Mouse (Mus musculus): ENCODE results near the gene Tcte2.
"Not testable (repeated sequence)": the region's sequence is repeated elsewhere in the genome, so short reads cannot be mapped to it uniquely, and the experiment has no call there.

Gene Tcte2

DNA sequence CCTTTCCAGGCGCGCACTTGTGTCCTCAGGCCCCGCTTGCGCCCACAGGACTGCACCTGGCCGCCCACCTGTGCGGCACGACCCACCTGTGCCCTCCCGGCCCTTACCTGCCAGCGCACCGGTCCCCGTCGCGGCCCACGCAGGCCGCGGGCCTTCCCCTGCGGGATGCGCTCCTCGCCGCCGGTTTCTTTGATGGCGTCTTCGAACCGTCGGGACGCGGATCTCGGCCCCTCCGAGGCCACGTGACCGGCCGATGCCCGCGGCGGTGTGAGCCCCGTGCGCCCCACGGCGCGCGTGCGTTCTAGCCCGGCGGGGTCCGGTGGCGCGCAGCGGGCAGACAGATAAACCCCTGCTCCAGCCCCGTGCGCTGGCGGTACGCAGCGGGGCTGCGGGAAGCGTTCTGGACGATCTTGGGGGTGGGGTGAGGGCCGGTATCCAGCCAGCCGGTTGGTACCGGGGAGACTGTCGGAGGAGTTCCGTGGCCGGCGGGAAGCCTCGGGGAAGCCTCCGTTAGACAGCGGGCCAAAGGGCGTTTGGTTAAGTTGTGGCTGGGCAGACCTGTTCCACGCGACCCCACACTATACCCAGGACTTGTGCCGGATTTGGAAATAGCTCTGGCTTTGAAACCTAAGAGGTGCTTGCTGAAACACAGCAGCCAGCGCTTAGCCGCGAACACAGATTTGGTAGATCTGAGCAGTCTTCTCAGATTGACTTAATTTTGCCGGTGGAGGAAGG lies at the start of gene Tcte2:
TSS of gene Tcte2 (minus strand) at position 647 of the 735 bp plus-strand sequence.
- DNase-seq = peak; percentile 40

DNA sequence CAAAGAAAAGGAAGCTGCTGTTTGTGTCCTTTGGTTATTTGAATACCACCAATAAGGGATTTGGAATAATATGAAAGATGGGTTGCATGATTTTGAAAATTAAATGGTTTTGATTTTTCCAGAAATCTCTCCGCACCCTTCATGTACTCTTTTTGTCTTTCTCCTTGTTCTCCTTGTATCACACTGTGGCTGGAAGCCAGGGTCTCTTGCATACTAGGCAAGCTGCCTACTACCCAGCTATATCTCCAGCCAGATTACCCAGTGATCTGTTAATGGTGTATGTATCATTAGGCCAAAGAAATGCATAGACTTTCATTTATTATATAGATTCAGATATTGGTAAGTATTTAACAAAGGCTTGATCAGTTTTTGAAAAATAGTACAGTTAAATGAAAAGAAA lies 44.4 kb upstream of the Tcte2 start:
- no peak for DNase-seq

DNA sequence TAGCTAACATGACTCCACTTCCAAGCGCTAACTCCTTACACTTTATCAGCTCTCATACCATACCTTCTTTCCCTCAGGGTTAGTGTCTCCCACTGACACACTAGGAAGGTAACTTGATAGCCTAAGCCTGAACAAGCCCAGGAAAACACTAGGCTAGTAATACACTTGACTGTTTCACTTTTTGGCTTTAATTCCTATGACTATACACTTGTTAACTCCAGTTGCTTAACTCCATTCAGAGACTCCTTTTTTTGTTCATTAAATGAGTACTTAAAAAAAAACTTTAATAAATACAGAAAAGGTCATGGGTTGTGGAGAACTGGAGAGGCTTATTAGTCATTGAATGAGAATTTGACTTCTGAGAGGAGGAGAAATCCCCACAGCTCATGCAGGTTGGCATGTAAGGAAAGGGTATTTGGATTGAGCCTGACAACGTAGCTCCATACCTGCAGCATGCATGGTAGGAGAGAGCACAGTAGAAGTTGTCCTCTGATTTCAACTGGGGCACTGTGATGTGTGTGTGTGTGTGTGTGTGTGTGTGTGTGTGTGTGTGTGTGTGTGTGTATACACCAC lies 41.3 kb upstream of the Tcte2 start:
- no peak for DNase-seq

DNA sequence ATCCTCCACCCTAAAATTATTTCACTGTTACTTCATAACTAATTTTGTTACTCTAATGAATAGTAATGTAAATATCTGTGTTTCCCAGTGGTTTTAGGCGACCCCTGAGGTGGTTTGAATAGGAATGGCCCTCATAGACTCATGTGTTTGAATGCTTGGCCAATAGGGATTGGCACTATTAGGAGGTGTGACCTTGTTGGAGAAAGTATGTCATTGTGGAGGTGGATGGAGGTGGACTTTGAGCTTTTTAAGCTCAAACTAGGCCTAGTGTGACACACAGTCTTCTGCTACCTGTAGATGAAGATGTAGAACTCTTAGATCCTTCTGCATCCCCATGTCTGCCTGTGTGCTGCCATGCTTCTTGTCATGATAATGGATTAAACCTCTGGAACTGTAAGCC lies 36.1 kb upstream of the Tcte2 start:
- no peak for DNase-seq

DNA sequence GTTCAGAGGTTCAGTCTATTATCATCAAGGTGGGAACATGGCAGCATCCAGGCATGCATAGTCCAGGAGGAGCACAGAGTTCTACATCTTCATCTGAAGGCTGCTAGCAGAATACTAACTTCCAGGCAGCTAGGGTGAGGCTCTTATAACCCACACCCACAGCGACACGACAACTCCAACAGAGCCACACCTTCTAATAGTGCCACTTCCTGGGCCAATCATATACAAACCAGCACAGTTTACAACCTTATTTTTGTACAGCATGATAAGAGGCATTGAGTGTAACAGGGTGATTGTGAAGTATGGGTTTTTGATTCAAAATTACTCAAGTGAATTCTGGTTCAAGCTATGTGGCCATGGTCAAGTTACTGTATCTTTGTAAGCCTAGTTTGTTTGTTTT lies 28.4 kb upstream of the Tcte2 start:
- not testable (repeated sequence) for DNase-seq

DNA sequence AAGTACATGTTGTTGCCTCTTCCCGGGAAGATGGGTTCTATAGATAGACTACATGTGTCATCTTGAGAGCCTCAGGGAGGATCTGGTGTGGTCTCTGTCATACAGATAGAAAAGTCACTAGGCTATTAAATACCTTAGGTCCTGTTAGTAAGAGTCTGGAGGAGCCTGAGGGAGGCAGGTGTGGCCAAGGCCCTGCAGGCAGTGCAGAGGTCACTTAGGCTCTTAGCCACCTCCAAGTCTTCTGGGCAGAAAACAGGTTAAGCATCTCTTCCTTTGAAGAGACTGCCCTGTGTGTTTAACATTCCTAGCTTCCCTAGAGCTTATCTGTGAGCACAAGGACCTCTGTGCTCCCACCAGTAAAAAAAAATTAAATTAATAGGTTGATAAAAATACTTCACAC lies 21.8 kb upstream of the Tcte2 start:
- no peak for DNase-seq

DNA sequence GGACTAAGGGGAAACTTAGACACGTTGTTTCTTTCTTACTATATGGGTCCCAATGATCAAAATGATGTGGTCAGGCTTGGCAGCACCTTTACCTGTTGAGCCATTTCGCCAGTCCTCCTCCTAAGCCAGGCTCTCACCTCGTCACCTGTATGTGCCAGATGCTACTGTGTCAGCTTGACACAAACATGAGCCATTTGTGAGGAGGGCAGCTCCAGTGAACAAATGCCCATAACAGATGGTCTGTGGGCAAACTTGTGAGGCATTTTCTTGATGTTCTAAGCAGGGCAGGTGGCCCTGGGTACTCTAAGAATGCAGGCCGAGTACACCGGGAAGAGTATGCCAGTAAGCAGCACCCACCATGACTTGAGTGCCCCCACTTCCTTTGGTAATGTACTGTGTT lies 20.3 kb upstream of the Tcte2 start:
- no peak for DNase-seq

DNA sequence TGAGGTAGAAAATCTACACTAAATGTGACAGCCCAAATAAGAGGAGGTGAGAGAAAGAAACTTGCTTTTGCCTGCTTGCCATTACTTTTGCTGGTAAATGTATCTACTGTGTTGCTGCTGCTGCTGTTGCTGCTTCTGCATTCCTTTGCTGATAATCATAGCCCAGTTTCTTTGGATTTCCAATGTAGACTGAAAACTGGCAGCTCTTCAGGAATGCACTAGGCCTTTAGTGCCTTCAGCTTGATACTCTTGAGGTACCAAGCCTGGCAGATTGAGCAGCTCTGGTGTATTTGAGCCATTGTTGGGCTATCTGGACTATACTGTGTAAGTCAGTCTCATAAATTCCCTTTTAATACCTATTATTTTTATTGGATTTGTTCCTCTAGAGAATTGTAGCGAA lies 17.2 kb upstream of the Tcte2 start:
- peak; percentile 25 for DNase-seq

DNA sequence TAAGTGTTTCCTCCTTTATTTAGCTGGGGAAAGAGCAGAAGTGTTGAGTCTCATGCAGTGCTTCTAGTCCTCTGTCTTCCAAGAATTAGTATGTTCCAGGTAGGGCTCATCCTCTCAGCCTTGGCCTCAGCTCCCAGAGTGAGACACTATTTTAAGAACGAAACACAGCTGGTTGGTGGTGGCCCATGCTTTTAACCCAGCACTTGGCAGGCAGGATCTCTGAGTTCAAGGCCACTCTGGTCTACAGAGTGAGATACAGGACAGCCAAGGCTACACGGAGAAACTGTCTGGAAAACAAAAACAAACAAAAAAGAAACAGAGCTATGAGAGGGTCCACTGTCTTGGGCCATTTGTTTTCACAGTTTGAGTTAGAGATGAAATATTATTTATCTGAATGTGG lies 16.1 kb upstream of the Tcte2 start:
- DNase-seq = no peak

DNA sequence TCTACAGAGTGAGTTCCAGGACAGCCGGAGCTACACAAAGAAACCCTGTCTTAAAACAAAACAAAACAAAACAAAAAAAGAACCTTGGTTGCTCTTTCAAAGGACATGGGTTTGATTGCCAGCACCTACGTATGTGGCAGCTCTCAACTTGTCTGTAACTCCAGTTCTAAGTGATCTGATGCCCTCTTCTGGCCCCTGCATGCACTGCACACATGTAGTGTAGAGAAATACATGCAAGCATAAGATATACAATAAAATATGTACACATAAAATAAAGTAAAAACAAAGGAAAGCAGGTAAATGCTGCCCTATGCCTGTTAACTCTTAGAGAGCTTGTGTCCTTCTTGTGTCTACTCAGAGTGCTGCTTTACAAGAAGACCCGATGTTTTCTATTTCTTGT lies 7.6 kb upstream of the Tcte2 start:
- DNase-seq = peak; percentile 27

DNA sequence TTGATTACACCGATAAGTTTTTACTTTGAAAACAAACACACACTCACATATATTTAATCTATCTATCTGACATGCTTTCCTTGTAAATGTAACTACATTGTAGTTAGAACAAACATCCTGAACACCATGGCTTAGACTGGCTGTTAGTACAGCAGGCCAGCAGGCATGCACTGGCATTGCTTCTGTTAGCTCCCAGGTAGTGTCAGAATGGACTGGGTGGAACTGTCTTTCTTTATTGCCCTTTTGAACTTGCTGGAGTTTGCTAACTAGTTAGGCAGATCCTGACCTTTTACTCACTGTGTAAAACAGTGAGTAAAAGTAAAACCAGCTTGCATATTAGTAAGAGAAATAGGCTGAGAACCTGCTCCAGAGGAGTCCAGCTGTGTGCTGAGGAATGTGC lies 6.9 kb upstream of the Tcte2 start:
- DNase-seq = no peak

DNA sequence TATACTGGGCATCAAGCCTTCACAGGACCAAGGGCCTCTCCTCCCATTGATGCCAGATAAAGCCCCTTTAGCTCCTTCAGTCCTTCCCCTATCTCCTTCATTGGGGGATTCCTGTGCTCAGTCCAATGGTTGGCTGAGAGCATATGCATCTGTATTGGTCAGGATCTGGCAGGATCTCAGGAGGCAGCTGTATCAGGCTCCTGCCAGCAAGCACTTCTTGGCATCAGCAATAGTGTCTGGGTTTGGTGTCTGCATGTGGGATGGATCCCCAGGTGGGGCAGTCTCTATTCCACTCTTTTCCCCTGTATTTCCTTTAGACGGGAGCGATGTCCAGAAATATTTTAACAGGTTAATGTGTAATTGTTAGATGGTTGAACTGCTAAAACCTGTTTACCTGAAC lies 3.3 kb upstream of the Tcte2 start:
- not testable (repeated sequence) for DNase-seq

DNA sequence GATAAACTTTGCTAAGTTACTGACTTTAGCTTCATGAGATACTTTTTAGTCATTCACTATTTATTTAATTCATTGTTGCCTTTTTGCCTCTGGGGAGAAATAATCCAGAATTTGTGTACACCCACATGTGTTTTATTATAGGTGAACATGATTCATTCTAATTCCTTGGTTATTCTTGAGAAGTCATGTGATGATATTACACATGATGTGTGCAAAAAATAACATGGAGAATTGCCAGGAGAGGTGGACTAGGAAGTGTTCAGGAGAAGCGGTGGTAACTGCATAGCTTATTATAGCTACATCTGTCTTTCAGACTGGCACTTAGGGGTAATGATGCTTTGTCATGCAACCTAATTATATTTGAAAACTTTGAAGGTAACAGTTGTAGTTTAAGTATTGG lies 2.2 kb upstream of the Tcte2 start:
- no peak for DNase-seq

DNA sequence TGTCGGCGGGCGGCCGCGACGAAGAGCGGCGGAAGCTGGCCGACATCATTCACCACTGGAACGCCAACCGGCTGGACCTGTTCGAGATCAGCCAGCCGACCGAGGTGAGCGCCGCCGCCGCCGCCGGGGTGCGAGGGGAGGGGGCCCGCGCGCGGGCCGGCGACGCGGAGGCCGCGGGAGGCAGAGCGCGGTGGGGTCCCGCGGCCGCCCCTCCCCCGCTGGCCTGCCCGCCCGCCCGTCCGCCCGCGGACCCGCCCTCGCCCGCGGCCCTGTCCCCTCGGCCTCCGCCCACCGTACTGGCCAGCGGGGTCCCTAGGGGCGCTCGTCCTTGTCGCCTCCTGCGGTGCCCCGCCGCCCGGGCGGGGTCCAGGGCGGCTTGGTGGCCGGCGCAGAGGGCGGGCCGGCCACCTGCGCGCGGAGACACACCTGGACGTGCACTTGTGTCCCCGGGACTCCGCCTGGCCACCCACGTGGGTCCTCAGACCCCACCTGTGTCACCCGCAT lies 898 bp downstream of the Tcte2 start:
- no peak for DNase-seq

DNA sequence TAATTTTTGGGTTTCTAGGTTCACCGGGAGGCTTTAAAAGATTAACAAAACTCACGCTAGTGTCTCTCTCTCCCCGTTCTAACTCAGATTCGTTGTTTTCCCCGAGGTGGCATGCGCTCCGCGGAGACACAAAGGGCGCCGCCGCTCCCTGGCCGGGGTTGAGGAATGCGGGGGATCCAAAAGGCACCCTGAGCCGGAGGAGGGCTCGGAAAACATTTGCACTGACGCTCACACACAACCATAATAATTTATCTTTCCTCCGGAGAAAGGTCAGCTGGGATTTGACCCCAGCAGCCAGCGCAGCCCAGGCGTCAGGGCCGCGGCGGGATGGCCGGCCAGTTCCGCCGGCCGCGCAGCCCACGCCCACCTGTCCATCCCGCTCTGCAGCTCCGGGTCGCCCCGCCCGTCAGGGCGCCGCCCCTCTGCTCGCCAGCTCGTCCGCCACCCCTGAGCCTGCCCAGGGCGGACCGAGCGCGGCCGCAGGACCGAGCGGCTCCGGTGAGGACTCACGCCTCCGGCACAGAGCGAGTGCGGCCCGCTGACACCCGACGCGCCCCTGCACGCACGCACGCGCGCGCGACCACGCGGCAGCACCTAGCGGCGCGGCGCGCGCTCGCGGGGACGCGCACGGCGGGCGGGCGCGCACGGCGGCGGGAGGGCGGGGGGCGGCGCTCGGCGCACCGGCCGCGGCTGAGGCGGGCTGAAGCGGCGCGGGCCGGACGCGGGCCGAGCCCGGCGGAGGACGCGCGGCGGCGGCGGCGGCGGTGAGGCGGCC lies 1.6 kb downstream of the Tcte2 start, which contains the start of gene Afdn:
TSS of gene Afdn (plus strand) at position 687 of the 775 bp plus-strand sequence.
- DNase-seq = peak; percentile 79

DNA sequence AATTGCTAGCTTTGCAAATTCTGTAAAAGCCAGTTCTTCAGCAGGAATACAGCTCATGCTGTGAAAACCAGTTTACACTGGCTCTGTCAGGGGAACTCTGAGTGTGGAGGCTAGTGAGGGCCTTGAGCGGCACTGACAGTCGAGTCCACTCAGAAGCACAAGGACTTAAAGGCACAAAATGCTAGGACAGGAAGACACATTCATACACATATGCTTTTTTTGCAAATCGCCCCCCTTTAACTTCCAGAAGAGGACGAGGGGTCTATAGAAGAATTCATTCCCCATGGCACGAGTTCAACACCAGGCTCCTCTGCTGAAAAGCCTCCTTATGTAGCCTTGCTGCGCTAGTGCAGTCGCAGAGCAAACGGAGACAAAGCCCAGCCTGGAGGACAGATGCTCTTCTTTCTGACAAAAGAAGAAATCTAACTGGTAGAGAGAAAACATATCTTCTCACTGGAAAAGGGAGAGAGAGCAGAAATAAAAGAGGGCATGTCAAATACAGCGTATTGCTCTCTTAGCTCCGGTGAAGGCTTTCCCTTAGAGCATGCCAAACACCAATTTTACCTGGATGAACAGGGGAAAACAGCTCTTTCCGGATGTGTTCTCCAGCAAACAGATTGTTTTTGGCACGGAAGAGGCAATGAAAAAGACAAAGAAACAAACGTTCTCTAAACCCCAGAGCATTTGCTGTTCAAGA lies 2.3 kb downstream of the Tcte2 start:
- no peak for DNase-seq

DNA sequence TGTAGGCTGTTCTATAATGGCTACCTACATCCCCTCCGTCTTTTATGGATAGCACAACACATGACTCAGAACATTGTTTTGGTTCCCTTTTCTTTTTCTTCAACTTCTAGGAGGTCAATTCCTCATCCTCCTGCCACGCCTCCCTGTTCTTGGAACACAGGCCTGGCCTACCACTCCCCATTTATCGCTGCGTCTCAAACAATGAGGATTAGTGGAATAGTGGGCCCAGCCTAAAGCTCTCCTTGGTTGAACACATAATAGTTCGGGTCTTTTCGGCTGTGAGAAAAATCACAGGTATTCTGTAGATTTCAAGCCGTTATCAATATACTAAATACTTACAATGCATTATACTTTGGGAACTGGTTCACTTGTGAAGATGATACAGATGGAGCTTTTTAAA lies 3.0 kb downstream of the Tcte2 start:
- DNase-seq = no peak

DNA sequence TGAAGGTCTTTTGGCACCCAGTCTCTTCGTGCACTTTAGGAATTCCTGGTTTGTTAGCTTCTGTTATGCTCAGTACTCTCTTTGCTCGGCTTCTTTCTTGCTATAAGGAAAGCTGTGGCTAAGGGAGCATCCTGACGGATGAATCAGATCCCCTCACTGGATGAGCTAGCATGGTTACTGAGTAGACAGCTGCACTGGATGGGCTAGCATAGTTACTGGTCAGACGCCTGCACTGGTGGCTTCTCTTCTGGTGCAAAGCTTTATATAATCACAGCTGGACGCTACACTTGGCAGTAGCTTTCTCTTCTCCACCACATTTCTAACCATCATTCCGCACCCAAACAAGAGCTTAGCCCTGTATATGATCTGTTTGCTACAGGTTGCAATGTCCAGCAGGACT lies 6.7 kb downstream of the Tcte2 start:
- DNase-seq = no peak

DNA sequence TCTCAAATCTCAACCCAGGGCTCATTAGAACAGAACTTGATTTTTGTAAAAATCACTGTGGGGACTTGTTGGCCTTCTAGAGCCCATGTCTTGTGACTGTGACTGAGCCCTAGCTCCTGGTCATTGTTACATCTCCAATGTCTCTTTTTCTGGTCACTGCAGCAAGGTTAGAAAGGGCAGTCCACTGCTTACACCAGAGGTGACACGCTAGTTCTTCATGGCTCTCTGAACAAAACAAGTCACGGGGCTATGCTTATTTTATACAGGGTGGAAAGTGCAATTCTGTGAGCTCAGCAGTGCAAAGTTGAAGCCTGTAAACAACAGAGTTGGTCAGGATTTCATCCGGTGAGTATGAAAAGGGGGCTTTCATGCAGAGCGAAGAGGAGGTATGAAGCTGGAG lies 7.7 kb downstream of the Tcte2 start:
- no peak for DNase-seq

DNA sequence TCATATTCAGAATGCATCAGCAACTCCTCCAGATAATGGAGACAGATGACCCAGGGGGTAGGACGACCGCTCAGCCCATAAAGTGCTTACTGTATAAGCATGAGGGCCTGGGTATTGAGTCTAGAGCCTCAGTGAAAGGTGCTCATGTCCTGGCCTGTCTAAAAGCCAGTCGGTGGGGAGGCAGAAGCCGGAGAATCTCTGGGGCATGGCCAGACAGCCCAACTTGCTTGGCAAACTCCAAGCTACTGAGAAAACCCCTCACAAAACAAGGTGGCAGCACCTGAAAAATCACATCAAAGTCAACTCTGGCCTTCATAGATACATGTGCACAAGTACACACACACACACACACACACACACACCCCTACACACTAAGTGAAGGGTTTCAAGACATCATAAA lies 12.6 kb downstream of the Tcte2 start:
- DNase-seq = no peak

DNA sequence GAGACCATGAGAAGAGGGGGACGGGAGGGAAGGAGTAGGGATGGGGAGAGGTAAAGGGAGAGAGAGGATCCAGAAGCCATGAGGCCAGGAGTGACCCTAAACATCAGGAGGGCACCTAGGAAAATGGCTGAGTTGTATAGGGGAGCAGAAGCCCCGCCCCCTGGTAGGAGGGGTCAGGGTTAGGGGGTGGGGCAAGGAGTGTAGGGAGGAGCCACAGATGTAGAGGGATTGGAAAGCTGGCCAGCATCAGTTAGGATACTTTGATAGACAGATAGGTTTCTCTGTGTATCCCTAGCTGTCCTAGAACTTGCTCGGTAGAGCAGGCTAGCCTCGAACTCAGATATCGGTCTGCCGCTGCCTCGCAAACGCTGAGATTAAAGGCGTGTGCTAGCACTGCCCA lies 13.9 kb downstream of the Tcte2 start:
- no peak for DNase-seq

DNA sequence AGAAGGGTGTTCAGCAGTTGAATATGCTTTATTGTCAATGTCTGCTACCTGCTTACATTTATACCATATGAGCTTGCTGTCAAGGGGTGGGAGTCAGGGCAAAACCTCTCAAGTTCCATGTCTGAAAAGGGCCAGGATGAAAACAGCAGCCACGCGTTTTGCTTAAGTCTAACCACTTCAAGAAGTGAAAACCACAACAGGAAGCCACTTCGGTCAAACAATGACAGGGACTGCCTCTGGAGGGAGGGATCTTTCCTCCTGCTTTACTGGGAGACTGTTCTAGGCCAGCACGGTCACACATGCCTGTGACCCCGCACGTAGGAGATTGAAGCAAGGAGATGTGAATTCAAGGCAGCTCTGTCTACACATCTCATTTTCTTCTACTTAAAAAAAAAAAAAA lies 15.3 kb downstream of the Tcte2 start:
- no peak for DNase-seq

DNA sequence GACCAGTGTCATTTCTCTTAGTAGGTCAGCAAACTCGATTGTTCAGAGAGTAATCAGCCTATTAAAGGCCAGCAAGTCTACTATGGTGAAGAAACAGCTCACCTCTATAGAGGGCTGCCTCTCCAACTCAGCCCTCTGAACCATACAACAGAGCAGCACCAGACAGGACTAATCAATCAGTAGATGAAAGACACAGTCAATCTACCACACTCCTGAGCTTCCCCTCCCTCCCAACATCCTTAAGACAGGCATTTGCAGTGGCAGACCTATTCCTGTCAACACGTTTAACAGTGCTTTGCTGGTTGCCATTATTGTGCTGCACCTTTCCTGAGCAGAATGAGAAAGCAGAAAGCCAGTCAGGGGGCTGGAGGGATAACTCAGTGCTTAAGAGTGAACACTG lies 16.3 kb downstream of the Tcte2 start:
- no peak for DNase-seq

Data from lung, postnatal 14 days (tissue).